Mouse (Mus musculus): ENCODE measurements around the gene Pafah2.

Gene Pafah2

GRCm38 (mm10) chr4:134395977-134396825, at the start of gene Pafah2:
Pafah2 (plus strand) TSS chr4:134396320.
- peak; percentile 99 for DNase-seq (ENCODE audit: low read depth, low spot score)

GRCm38 (mm10) chr4:134348078-134348477, 48.0 kb upstream of the Pafah2 start:
- no peak for DNase-seq (ENCODE audit: low read depth, low spot score)

GRCm38 (mm10) chr4:134348545-134348944, 47.6 kb upstream of the Pafah2 start:
- DNase-seq (ENCODE audit: low read depth, low spot score), result no peak

- no peak for DNase-seq (ENCODE audit: low read depth, low spot score)
Observed at GRCm38 (mm10) chr4:134349829-134350228, 46.3 kb upstream of the Pafah2 start.

- DNase-seq (ENCODE audit: low read depth, low spot score), result no peak
Observed at GRCm38 (mm10) chr4:134350641-134351040, 45.5 kb upstream of the Pafah2 start.

GRCm38 (mm10) chr4:134351329-134352260, 44.5 kb upstream of the Pafah2 start:
- no peak for DNase-seq (ENCODE audit: low read depth, low spot score)

GRCm38 (mm10) chr4:134352261-134352707, 43.8 kb upstream of the Pafah2 start:
- no peak for DNase-seq (ENCODE audit: low read depth, low spot score)

- DNase-seq (ENCODE audit: low read depth, low spot score), result no peak
Observed at GRCm38 (mm10) chr4:134352929-134353328, 43.2 kb upstream of the Pafah2 start.

GRCm38 (mm10) chr4:134353527-134354409, 42.4 kb upstream of the Pafah2 start:
- no peak for DNase-seq (ENCODE audit: low read depth, low spot score)

- no peak for DNase-seq (ENCODE audit: low read depth, low spot score)
Observed at GRCm38 (mm10) chr4:134355841-134356452, 40.2 kb upstream of the Pafah2 start.

- DNase-seq (ENCODE audit: low read depth, low spot score), result peak; percentile 62
Observed at GRCm38 (mm10) chr4:134356591-134357460, 39.3 kb upstream of the Pafah2 start.

GRCm38 (mm10) chr4:134357461-134357771, 38.7 kb upstream of the Pafah2 start:
- DNase-seq (ENCODE audit: low read depth, low spot score), result no peak

- no peak for DNase-seq (ENCODE audit: low read depth, low spot score)
Observed at GRCm38 (mm10) chr4:134359649-134360048, 36.5 kb upstream of the Pafah2 start.

- no peak for DNase-seq (ENCODE audit: low read depth, low spot score)
Observed at GRCm38 (mm10) chr4:134361215-134361614, 34.9 kb upstream of the Pafah2 start.

- DNase-seq (ENCODE audit: low read depth, low spot score), result no peak
Observed at GRCm38 (mm10) chr4:134362124-134362523, 34.0 kb upstream of the Pafah2 start.

GRCm38 (mm10) chr4:134362586-134362985, 33.5 kb upstream of the Pafah2 start:
- no peak for DNase-seq (ENCODE audit: low read depth, low spot score)

- no peak for DNase-seq (ENCODE audit: low read depth, low spot score)
Observed at GRCm38 (mm10) chr4:134365280-134365679, 30.8 kb upstream of the Pafah2 start.

- DNase-seq (ENCODE audit: low read depth, low spot score), result no peak
Observed at GRCm38 (mm10) chr4:134370649-134371221, 25.4 kb upstream of the Pafah2 start.

- DNase-seq (ENCODE audit: low read depth, low spot score), result no peak
Observed at GRCm38 (mm10) chr4:134371316-134371855, 24.7 kb upstream of the Pafah2 start.

All from mesoderm, embryonic 11.5 days (tissue).